Mouse (Mus musculus): ENCODE measurements around the gene Nek10.

GRCm38 (mm10) chr14:14799861-14800260 is 3.4 kb upstream of the Nek10 start:
- TF ChIP-seq CTCF (IDR thresholded peaks at IDR 0.05; ENCODE audit: control insufficient read depth, insufficient read depth, low read length) = no peak
- TF ChIP-seq POLR2A (IDR thresholded peaks at IDR 0.05; ENCODE audit: borderline replicate concordance, control insufficient read depth, low read depth, low read length) = no peak

Data from bone marrow, adult 2 months (tissue).